Mouse (Mus musculus): Measurements from ENCODE around the gene Otulin.

GRCm38 (mm10) chr15:27630601-27631383 lies at the start of gene Otulin:
- TF ChIP-seq CTCF (IDR thresholded peaks at IDR 0.05; ENCODE audit: insufficient read depth, low read depth, low read length) (no peak), POLR2A (IDR thresholded peaks at IDR 0.05; ENCODE audit: insufficient read depth, low read depth, low read length) (peak; percentile 73)
